ENCODE assay signal across 8 mouse cellular contexts in the genomic region with DNA sequence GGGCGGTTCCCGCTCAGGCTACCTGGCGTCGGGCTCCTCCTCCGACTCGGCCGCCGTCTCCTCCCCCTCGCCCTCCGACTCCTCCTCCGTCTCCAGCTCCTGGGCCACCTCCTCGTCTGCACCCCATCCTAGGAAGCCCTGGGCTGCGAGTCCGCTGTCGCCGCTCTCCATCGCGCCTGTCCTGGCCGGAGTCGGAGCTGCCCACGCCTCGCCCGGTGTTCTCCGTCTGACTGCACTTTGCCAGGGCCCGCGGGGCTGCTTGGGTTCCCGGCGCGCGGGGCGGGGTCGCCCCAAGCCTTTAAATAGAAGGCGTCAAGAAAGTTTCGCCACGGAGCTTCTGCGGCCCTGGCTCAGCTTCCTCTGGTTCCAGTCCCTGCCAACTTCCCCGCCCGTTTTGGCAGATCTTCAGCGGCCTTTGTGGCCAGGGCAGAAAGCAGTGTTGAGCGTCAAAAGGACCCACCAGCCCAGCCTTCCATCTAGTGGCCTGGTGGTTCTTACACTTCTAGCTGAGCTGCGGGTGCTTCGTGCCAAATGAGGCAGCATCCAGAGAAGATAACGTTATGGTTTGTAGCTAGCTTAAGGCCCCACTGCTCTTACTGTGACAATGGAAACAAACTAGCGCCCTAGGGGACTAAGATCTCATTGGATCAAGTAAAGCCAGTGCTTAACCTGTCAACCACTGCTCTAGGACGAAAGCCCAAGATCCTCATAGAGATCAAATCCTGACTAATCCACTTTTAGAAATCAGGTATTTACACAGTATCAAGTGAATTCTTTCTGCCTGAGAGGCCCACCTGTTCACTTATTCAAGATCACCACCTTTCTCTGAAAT. TPM values are rescaled to one million over a fixed set of nuclear protein-coding genes. Genes with fewer than 3 reads are reported as not detected.
DNase-seq lines count a peak whose midpoint lies in the region; TF ChIP-seq lines count a peak whose summit lies in the region.

A gene (minus strand): TSS at position 389 of the 832 bp plus-strand sequence.

- intact Hi-C loops in gastrocnemius, postnatal 14 days (cut with DNase I; ENCODE audit: low total_unique reads) = loop anchor here (5.0 kb wide), 1 partner anchor 162 kb away; no protein-coding TSS in a partner anchor
- intact Hi-C loops in left cerebral cortex, adult 2 months (cut with DNase I) = loop anchor here (5.0 to 10.0 kb wide), 3 partner anchors 100 to 392 kb away; no protein-coding TSS in a partner anchor

- H3K27ac ChIP-seq in left cerebral cortex, adult 2 months = peak within 1 kb of the TSS; percentile 51

- peak; percentile 22 for TF ChIP-seq CTCF in left cerebral cortex, adult 2 months (IDR thresholded peaks at IDR 0.05)

- peak within 1 kb of the TSS; percentile 43 for H3K4me3 ChIP-seq in left cerebral cortex, adult 2 months

- DNase-seq in adrenal gland, adult 18-20 months (ENCODE audit: low spot score in 2 of 2) = peak; percentile 76 to 77
- peak; percentile 23 for DNase-seq in embryo, embryonic 11.5 days (ENCODE audit: low read depth, low spot score)
- peak; percentile 93 for DNase-seq in gastrocnemius, postnatal 14 days
- peak; percentile 44 for DNase-seq in induced T-regulatory cell, adult 2 months (ENCODE audit: low read depth)
- peak; percentile 75 to 76 for DNase-seq in left cerebral cortex, adult 2 months (ENCODE audit: extremely low spot score in 1 of 2, low spot score in 2 of 2)
- peak; percentile 92 to 95 for DNase-seq in lung, postnatal 4 days
- DNase-seq in retina, postnatal 7 days (ENCODE audit: low read depth, low spot score) = peak; percentile 38
- peak; percentile 58 for DNase-seq in urinary bladder, postnatal 10 days (ENCODE audit: low spot score)

RNA-seq across cellular contexts. Expression of the gene that starts here (rescaled TPM):
- under 1 TPM; 0.20 to 0.99 TPM for total RNA-seq in adrenal gland, adult 18-20 months (2021)
- total RNA-seq in gastrocnemius, postnatal 14 days (2021) = 100 to 1,000 TPM; 507 to 599 TPM
- total RNA-seq in left cerebral cortex, adult 2 months (2021) = 1 to 10 TPM; 5.4 to 6.0 TPM

Comparison
In these comparisons a context has a peak if more than half of its experiments do, and no peak if none do; other contexts are left out.
1. Peak in every context shown above with its lines: DNase-seq, H3K4me3 ChIP-seq and H3K27ac ChIP-seq.
2. RNA of the gene that starts here (total RNA-seq): 507 to 599 TPM in gastrocnemius, postnatal 14 days; 5.4 to 6.0 TPM in left cerebral cortex, adult 2 months and 0.20 to 0.99 TPM in adrenal gland, adult 18-20 months; every median in the first group is over 10 times any median in the second.
3. Peak in DNase-seq in adrenal gland, adult 18-20 months; RNA of the gene not detected or under 1 TPM.
4. DNase-seq: peak in every context shown above with its lines; median percentile 94 in lung, postnatal 4 days; 93 in gastrocnemius, postnatal 14 days; 76 in adrenal gland, adult 18-20 months; 76 in left cerebral cortex, adult 2 months; 58 in urinary bladder, postnatal 10 days; 44 in induced T-regulatory cell, adult 2 months; 38 in retina, postnatal 7 days; 23 in embryo, embryonic 11.5 days.